Mouse (Mus musculus): ENCODE results near the gene Mical3.

- peak; percentile 38; the same call in 1 of the 2 replicates for TF ChIP-seq CTCF (IDR thresholded peaks at IDR 0.05; ENCODE audit: borderline replicate concordance, extremely low read depth, insufficient read depth, insufficient read length)
- TF ChIP-seq POLR2A (IDR thresholded peaks at IDR 0.05; ENCODE audit: borderline replicate concordance, extremely low read depth, insufficient read depth, insufficient read length, poor library complexity, severe bottlenecking) = no peak
Measured at GRCm38 (mm10) chr6:121117142-121117541, 13.7 kb downstream of the Mical3 start.

All from brain, embryonic 14.5 days (tissue).